Mouse (Mus musculus) myocyte (in vitro differentiated cells): ENCODE data around the gene Rimkla.

Source experiments
- MYOG ChIP-seq, 3 experiments: IDR thresholded peaks; one replicate each; pipeline ENCODE4 v1.6.1; 2011; ENCODE audit warnings: control low read depth in 2 of 3, low read depth in 2 of 3, mild to moderate bottlenecking in 2 of 3; ENCODE audit not compliant: insufficient read length in 2 of 3, control insufficient read depth in 1 of 3, insufficient read depth in 1 of 3
- POLR2A ChIP-seq: IDR thresholded peaks from one replicate; pipeline ENCODE4 v1.6.1; 2011; ENCODE audit warnings: low read depth, mild to moderate bottlenecking, control low read depth, moderate library complexity; ENCODE audit not compliant: insufficient read length

DNA sequence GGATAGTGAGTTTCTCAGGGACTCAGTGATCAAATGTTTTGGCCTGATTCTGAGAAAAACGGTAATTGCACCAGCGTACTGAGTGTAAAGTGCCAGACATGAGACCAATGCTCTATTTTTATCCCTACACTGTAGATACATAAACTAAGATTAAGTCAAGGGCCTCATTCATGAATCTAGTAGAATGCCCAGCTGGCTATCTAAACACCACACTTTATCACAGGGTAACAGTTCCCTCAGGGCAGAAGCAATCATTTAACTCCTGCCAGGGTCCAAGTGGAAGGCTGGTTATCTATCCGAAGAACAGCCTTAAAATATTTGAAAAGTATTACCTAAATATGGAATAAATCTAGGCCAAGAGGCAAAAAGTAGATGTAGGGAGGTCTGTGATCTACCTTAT is 74.5 kb downstream of the Rimkla start:
- TF ChIP-seq POLR2A (no peak), MYOG (IDR thresholded peaks at IDR 0.05; ENCODE audit: control insufficient read depth in 1 of 3, insufficient read depth in 1 of 3, insufficient read length in 2 of 3, low read depth in 2 of 3) (no peak)
